Mouse (Mus musculus): ENCODE measurements around the gene Gm13101. TPM values are rescaled to one million over a fixed set of nuclear protein-coding genes. Genes with fewer than 3 reads are reported as not detected.
A peak's percentile ranks its signal among the peaks of the same experiment; 100 is the strongest.
"Not testable (repeated sequence)": the region's sequence is repeated elsewhere in the genome, so short reads cannot be mapped to it uniquely, and the experiment has no call there.

The Gm13101 gene
- not detected for total RNA-seq (2021)
- long read RNA-seq, experiment 1, result 0 reads
- long read RNA-seq, experiment 2, result 0 reads

DNA sequence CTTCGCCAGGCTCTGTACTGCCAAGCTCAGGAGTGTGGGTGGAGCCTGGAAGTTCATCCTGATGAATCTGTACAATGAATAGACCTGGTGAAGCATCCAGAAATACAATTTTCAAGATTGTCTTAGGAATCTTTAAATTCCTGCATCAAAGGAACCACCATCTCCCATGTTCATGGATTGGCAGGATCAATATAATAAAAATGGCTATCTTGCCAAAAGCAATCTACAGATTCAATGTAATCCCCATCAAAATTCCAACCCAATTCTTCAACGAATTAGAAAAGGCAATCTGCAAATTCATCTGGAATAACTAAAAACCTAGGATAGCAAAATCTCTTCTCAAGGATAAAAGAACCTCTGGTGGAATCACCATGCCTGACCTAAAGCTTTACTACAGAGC, at the start of gene Gm13101:
Gene Gm13101 (minus strand): TSS at position 101 of the 400 bp plus-strand sequence.
- not testable (repeated sequence) for DNase-seq (ENCODE audit: low spot score in 2 of 2)

GRCm38 (mm10) chr4:143994269-143994668, 27.5 kb upstream of the Gm13101 start, which contains the start of gene Pramef17:
Gene Pramef17, minus strand, starts transcription at chr4:143994369.
- not testable (repeated sequence) for DNase-seq (ENCODE audit: low spot score in 2 of 2)

GRCm38 (mm10) chr4:143988126-143988525, 21.4 kb upstream of the Gm13101 start:
- DNase-seq (ENCODE audit: low spot score in 2 of 2), result peak; percentile 51 to 57

DNA sequence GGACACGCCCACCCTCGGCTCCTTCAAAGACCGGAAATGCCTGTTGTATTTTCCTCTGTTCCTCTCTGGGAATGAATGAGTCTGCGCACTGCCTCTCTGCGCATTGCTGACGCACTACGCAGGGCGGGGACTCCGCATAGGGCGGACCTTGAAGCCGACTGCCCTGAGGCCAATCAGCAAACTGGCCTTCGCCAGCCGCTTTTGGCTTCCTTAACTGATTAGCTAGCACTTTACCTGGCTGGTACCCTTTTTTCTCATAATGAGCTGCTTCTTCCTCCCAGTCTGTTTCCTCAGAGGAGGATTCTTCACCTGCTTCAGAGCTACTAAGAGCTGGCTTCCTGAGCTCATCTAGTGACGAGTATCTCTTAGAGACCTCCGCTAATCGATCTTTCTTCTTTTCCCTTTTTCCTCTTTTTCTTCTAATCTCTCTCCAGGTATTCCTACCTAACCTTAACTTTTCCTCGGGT, 20.8 kb upstream of the Gm13101 start:
- DNase-seq (ENCODE audit: low spot score in 2 of 2), result peak; percentile 28 to 61

GRCm38 (mm10) chr4:143985733-143986132, 19.0 kb upstream of the Gm13101 start:
- DNase-seq (ENCODE audit: low spot score in 2 of 2), result peak; percentile 13 to 23

DNA sequence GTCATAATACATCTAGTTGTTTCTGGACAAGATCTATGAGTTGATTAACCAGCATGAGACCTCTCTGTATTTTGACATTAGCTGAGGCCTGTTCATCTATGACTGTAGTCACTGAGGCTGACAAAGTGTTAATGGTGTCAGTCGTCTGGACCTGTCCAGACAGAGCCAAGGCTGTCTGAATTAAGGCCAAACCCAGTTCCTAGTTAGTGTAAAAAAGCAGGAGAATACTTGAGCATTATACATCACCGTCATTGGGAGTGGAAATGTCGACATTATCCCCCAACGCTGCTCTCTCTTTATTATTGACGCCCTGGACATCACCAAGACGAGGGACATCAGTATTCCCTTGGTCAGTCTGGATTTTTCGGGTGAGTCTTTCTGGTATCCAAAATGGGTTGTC, 18.4 kb upstream of the Gm13101 start:
- peak; percentile 3 to 12 for DNase-seq (ENCODE audit: low spot score in 2 of 2)

- DNase-seq (ENCODE audit: low spot score in 2 of 2), result not testable (repeated sequence)
Observed at GRCm38 (mm10) chr4:143983446-143983845, 16.7 kb upstream of the Gm13101 start.

DNA sequence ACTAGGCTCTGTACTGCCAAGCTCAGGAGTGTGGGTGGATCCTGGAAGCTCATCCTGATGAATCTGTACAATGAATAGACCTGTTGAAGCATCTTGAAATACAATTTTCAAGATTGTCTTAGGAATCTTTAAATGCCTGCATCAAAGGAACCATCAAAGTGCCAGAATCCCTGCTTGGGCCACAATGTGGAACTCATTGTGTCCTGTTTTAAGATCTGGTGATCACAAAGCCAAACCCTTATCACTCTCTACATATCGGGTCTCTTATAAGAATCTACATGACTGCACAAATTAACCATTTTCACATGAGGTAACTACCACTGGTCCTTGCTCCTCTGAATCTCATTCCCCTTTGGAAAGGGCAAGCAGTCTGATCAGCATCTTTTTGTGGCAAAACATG, 15.8 kb downstream of the Gm13101 start, which contains the start of gene Pramef25:
Gene Pramef25 (minus strand): TSS at position 101 of the 400 bp plus-strand sequence.
- DNase-seq (ENCODE audit: low spot score in 2 of 2), result not testable (repeated sequence)

Other genes with a start within 250 kb of the Gm13101 start
- not detected for gene Gm13078, start 247.5 kb downstream of the Gm13101 start, total RNA-seq (2021)
- not detected for gene Gm13023, start 177.6 kb downstream of the Gm13101 start, total RNA-seq (2021)
- gene Gm13084, start 150.9 kb downstream of the Gm13101 start, total RNA-seq (2021), result not detected
- not detected for gene Gm13103, start 120.5 kb downstream of the Gm13101 start, total RNA-seq (2021)
- not detected for gene Pramef6, start 66.6 kb downstream of the Gm13101 start, total RNA-seq (2021)
- not detected for gene Pramef25, start 15.9 kb downstream of the Gm13101 start, total RNA-seq (2021)
- gene Pramef17, start 27.4 kb upstream of the Gm13101 start, total RNA-seq (2021), result not detected
- gene Pramel4, start 92.2 kb upstream of the Gm13101 start, total RNA-seq (2021), result not detected
- gene Gm13102, start 139.5 kb upstream of the Gm13101 start, total RNA-seq (2021), result not detected
- not detected for gene Oog3, start 195.7 kb upstream of the Gm13101 start, total RNA-seq (2021)
- not detected for gene Oog2, start 223.8 kb upstream of the Gm13101 start, total RNA-seq (2021)
- not detected for gene C87977, start 246.4 kb upstream of the Gm13101 start, total RNA-seq (2021)